Mouse (Mus musculus) myocyte (in vitro differentiated cells): ENCODE measurements around the gene Cyth4. TPM values are rescaled to one million over a fixed set of nuclear protein-coding genes. Genes with fewer than 3 reads are reported as not detected.

ENCODE experiments used
- H3K27me3 ChIP-seq: one replicate; pipeline ENCODE4 v1.6.1; 2011; ENCODE audit not compliant: control insufficient read depth, insufficient read depth, insufficient read length
- H3K36me3 ChIP-seq: one replicate; pipeline ENCODE4 v1.6.1; 2011; ENCODE audit not compliant: control insufficient read depth, insufficient read depth
- H3K4me2 ChIP-seq: one replicate; pipeline ENCODE4 v1.6.1; 2011; ENCODE audit warnings: low read depth, control low read depth
- H3K4me3 ChIP-seq: one replicate; pipeline ENCODE4 v1.5.1; 2011; ENCODE audit warnings: mild to moderate bottlenecking, control low read depth, moderate library complexity
- H3K79me2 ChIP-seq: one replicate; pipeline ENCODE4 v1.6.1; 2011; ENCODE audit not compliant: control insufficient read depth, insufficient read depth
- H3ac ChIP-seq: one replicate; pipeline ENCODE4 v1.6.1; 2011; ENCODE audit not compliant: control insufficient read depth, insufficient read length
- CEBPB ChIP-seq: IDR thresholded peaks from 2 replicates; pipeline ENCODE4 v1.6.1; 2011; ENCODE audit warnings: mild to moderate bottlenecking, moderate library complexity; ENCODE audit not compliant: poor library complexity, insufficient read depth, severe bottlenecking
- E2F4 ChIP-seq: IDR thresholded peaks from one replicate; pipeline ENCODE4 v1.6.1; 2011; ENCODE audit warnings: mild to moderate bottlenecking, control low read depth, moderate library complexity; ENCODE audit not compliant: insufficient read depth
- MAX ChIP-seq: IDR thresholded peaks from one replicate; pipeline ENCODE4 v1.6.1; 2011; ENCODE audit warnings: low read depth, mild to moderate bottlenecking, control low read depth
- MYOD1 ChIP-seq, 3 experiments: IDR thresholded peaks; one replicate each; pipeline ENCODE4 v1.6.1; 2011; ENCODE audit warnings: control low read depth in 2 of 3, low read depth in 2 of 3, mild to moderate bottlenecking in 2 of 3, moderate library complexity in 1 of 3; ENCODE audit not compliant: insufficient read length in 2 of 3, control insufficient read depth in 1 of 3
- MYOG ChIP-seq, 3 experiments: IDR thresholded peaks; one replicate each; pipeline ENCODE4 v1.6.1; 2011; ENCODE audit warnings: control low read depth in 2 of 3, low read depth in 2 of 3, mild to moderate bottlenecking in 2 of 3; ENCODE audit not compliant: insufficient read length in 2 of 3, control insufficient read depth in 1 of 3, insufficient read depth in 1 of 3
- POLR2A ChIP-seq: IDR thresholded peaks from one replicate; pipeline ENCODE4 v1.6.1; 2011; ENCODE audit warnings: low read depth, mild to moderate bottlenecking, control low read depth, moderate library complexity; ENCODE audit not compliant: insufficient read length
- POLR2AphosphoS2 ChIP-seq: IDR thresholded peaks from one replicate; pipeline ENCODE4 v1.6.1; 2011; ENCODE audit warnings: low read depth, control low read depth; ENCODE audit not compliant: insufficient read length
- REST ChIP-seq: IDR thresholded peaks from one replicate; pipeline ENCODE4 v1.6.1; 2011; ENCODE audit warnings: mild to moderate bottlenecking, control low read depth, moderate library complexity; ENCODE audit not compliant: insufficient read depth, insufficient read length
- SRF ChIP-seq: IDR thresholded peaks from one replicate; pipeline ENCODE4 v1.6.1; 2011; ENCODE audit warnings: low read depth; ENCODE audit not compliant: control insufficient read depth, insufficient read length
- TCF12 ChIP-seq: IDR thresholded peaks from one replicate; pipeline ENCODE4 v1.6.1; 2011; ENCODE audit warnings: mild to moderate bottlenecking, control low read depth; ENCODE audit not compliant: poor library complexity, insufficient read depth, severe bottlenecking
- TCF3 ChIP-seq: IDR thresholded peaks from one replicate; pipeline ENCODE4 v1.6.1; 2011; ENCODE audit warnings: low read depth, control low read depth; ENCODE audit not compliant: insufficient read length
- USF1 ChIP-seq: IDR thresholded peaks from one replicate; pipeline ENCODE4 v1.6.1; 2011; ENCODE audit warnings: low read depth, mild to moderate bottlenecking, control low read depth, moderate library complexity
- polyA plus RNA-seq: library from polyadenylated mRNA; unstranded; fragments of >200 nt; fragmentation: generic; extraction: Trizol; gene quantifications from one replicate; pipeline ENCODE4 v1.2.1, GENCODE M21; 2012; ENCODE audit warnings: missing spikeins

Gene Cyth4
- polyA plus RNA-seq, 1 experiment: 0.10 TPM

DNA sequence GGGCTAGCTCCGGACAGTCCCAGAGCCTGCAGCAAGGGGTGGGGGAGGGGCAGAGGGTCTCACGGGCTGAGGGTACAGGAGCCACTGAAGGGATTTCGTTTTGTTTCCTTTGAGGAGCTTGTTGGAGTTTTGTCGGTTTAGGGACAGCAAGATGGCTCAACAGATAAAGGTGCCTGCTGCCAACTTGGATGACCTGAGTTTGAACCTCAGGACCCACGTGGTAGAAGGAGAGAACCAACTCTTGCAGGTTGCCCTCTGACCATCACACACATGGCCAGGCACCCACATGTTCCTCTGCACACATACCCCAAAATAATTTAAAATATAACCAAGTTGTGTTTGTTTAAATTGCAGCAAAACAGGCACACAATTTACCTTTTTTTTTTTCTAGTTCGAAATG lies 6.9 kb upstream of the Cyth4 start:
- Histone ChIP-seq H3K79me2 (no peaks in the 10 kb centered on the region), H3K4me2 (no peak overlapping the region), H3K4me3 (no peak overlapping the region), H3K36me3 (no peaks in the 10 kb centered on the region), H3K27me3 (peaks cover 19% of the 10 kb centered on the region), H3ac (no peak overlapping the region)
- TF ChIP-seq CEBPB (no peak), POLR2AphosphoS2 (no peak), USF1 (no peak), SRF (no peak)

DNA sequence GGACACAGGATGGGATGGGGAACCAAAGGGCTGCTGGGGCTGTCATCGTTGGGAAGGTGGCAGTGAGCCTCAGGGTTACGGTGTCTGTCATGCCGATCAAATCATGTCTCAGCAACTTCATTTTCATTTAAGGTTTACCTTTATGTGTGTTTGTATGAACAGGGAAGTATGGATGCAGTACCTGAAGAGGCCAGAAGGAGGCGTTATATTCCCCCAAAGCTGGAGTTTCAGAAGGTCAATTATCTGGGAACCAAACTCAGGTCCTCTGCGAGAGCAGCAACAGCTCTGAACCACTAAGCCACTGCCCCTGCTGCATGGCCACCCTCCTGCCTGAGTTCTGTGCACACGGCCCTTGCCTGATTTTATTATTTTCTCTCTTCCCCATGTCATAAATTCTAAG lies 6.1 kb upstream of the Cyth4 start:
- Histone ChIP-seq H3K36me3 (no peaks in the 10 kb centered on the region), H3K4me3 (no peak overlapping the region), H3K79me2 (no peaks in the 10 kb centered on the region), H3K4me2 (no peak overlapping the region), H3ac (no peak overlapping the region), H3K27me3 (peaks cover 19% of the 10 kb centered on the region)
- no peak for TF ChIP-seq E2F4
- TF ChIP-seq CEBPB: no peak
- no peak for TF ChIP-seq MAX
- no peak for TF ChIP-seq USF1
- TF ChIP-seq MYOG (IDR thresholded peaks at IDR 0.05; ENCODE audit: control insufficient read depth in 1 of 3, insufficient read depth in 1 of 3, insufficient read length in 2 of 3, low read depth in 2 of 3): no peak
- TF ChIP-seq TCF12: no peak
- TF ChIP-seq SRF: no peak
- no peak for TF ChIP-seq MYOD1 (IDR thresholded peaks at IDR 0.05; ENCODE audit: control insufficient read depth in 1 of 3, insufficient read length in 2 of 3, low read depth in 2 of 3)
- TF ChIP-seq REST: no peak
- no peak for TF ChIP-seq POLR2AphosphoS2
- no peak for TF ChIP-seq POLR2A
- no peak for TF ChIP-seq TCF3

DNA sequence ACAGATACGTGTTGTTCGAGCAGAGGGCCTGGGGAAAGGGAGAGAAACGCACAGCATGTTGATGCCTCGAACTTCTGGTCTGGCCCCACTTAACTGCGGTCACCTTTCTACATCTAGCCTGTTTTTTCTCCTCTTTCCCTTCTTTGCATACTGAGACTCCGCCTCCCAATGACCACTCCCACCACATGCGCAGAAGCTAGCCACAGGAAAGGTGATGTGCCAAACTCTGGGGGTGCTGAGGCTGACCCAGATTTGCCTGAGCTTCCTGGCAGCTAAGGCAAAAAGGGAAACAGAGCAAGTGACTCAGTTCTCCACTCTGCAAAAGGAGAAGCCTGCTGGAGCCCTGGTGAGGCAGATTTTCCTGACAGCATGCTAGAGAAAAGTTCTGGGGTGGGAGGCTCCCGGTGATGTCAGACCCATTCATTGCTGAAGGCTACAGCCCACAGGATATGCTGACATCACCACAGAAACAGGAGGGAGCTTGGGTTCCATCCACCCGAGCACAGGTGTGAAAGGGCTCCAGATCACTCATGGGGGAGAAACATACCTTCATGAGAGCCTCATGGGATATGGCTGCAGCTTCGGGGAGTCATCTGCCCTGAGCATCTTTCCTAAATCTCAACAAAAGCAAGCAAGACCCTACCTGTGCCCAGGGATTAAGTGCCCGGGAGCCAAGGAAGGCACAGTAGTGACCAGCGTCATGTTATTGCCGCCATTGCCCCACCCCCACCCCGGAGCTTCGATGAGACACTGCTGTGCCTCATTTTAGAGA lies 5.0 kb upstream of the Cyth4 start:
- Histone ChIP-seq H3K36me3 (no peaks in the 10 kb centered on the region), H3K27me3 (peaks cover 12% of the 10 kb centered on the region), H3K4me3 (no peak overlapping the region), H3K4me2 (no peak overlapping the region), H3K79me2 (no peaks in the 10 kb centered on the region), H3ac (no peak overlapping the region)
- TF ChIP-seq TCF3 (no peak), SRF (no peak), MYOG (IDR thresholded peaks at IDR 0.05; ENCODE audit: control insufficient read depth in 1 of 3, insufficient read depth in 1 of 3, insufficient read length in 2 of 3, low read depth in 2 of 3) (no peak), REST (no peak), POLR2AphosphoS2 (no peak), POLR2A (no peak), USF1 (no peak), MYOD1 (IDR thresholded peaks at IDR 0.05; ENCODE audit: control insufficient read depth in 1 of 3, insufficient read length in 2 of 3, low read depth in 2 of 3) (no peak), TCF12 (no peak), E2F4 (no peak), MAX (no peak), CEBPB (no peak)

DNA sequence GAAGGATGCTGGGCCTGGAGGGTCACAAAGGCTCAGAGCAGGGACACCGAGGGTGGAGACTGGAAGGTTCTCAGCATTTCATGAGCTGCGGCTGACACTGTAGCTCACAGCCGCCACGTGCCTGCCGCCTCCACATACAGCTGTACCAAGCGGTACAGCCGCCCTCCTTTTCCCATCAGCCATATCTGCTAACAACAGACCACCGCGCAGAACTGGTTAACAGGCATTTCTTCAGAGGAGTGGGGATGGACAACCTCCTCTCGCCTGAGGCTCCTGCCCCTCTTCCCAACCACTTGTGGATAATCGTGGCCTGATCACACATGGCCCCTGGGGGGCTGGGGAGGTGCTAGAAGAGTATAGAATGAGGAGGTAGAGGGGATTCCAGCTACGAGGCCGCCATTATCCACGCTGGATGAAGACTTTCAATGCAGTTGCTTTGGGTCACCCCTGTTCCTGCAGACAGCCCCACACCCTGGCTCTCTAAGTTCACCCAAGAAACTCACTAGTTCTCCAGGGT lies 4.3 kb upstream of the Cyth4 start:
- no peaks in the 10 kb centered on the region for H3K79me2 ChIP-seq
- H3K36me3 ChIP-seq: no peaks in the 10 kb centered on the region
- H3K4me2 ChIP-seq: no peak overlapping the region
- H3K4me3 ChIP-seq: no peak overlapping the region
- H3ac ChIP-seq: no peak overlapping the region
- H3K27me3 ChIP-seq: peaks cover 12% of the 10 kb centered on the region
- TF ChIP-seq TCF12: no peak
- TF ChIP-seq POLR2AphosphoS2: no peak
- TF ChIP-seq USF1: no peak

DNA sequence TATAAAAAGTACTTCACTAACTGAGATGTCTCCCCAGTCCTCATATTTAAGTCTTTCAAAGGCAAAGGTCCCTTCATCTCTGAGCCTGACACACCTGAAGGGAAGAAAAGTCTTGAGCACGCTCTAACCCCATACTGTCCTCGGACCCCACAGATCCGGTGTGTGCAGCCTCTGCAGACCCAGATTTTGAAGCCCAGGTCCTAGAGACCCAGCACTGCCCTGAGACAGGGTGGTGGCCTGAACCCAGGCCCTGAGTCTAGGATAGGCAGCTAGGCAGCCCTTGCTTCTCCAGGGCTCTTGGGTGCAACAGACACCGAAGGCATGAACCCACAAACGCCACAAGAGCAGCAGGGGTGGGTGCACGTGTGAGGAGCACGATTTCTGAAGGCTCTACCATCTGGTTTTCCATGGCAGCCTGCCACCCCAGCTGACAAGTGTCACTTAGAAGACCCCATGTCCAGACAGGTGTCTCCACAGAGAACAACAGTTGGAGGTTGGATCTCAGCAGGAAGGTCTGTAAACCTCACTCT lies 2.9 kb upstream of the Cyth4 start:
- no peaks in the 10 kb centered on the region for H3K79me2 ChIP-seq
- no peak overlapping the region for H3ac ChIP-seq
- H3K4me3 ChIP-seq: no peak overlapping the region
- H3K4me2 ChIP-seq: no peak overlapping the region
- peaks cover 16% of the 10 kb centered on the region for H3K27me3 ChIP-seq
- no peak for TF ChIP-seq REST
- no peaks in the 10 kb centered on the region for H3K36me3 ChIP-seq
